Mouse (Mus musculus) kidney, embryonic 14.5 days (tissue): ENCODE results near the gene Gm14548. TPM values are rescaled to one million over a fixed set of nuclear protein-coding genes. Genes with fewer than 3 reads are reported as not detected.
"Not testable (repeated sequence)": the region's sequence is repeated elsewhere in the genome, so short reads cannot be mapped to it uniquely, and the experiment has no call there.

Source experiments
- ATAC-seq: fragments of 200-750 bp; cut with Nextera tagmentation; 2 replicates; pipeline ENCODE4 v1.8.0; 2017; ENCODE audit warnings: moderate number of reproducible peaks, mild to moderate bottlenecking, moderate TSS enrichment, moderate library complexity; ENCODE audit not compliant: low FRiP score, low TSS enrichment
- H3K27ac ChIP-seq: fragments of 300-500 bp; sonication (generic); 2 replicates; pipeline ENCODE4 v1.5.1; 2014; ENCODE audit warnings: low read depth, mild to moderate bottlenecking, low read length, moderate library complexity, mixed read lengths
- H3K27me3 ChIP-seq: fragments of 300-500 bp; sonication (generic); 2 replicates; pipeline ENCODE4 v1.6.1; 2014; ENCODE audit warnings: mild to moderate bottlenecking, low read length; ENCODE audit not compliant: control insufficient read depth, insufficient read depth
- H3K36me3 ChIP-seq: fragments of 300-500 bp; sonication (generic); 2 replicates; pipeline ENCODE4 v1.6.1; 2014; ENCODE audit warnings: low read length, mixed read lengths; ENCODE audit not compliant: control insufficient read depth, insufficient read depth
- H3K4me1 ChIP-seq: fragments of 300-500 bp; sonication (generic); 2 replicates; pipeline ENCODE4 v1.6.1; 2014; ENCODE audit warnings: low read length, mixed read lengths; ENCODE audit not compliant: control insufficient read depth, insufficient read depth
- H3K4me2 ChIP-seq: fragments of 300-500 bp; sonication (generic); replicated peaks from 2 replicates; pipeline ENCODE4 v1.6.1; 2014; ENCODE audit warnings: low read depth, mild to moderate bottlenecking, low read length
- H3K4me3 ChIP-seq: fragments of 300-500 bp; sonication (generic); 2 replicates; pipeline ENCODE4 v1.5.1; 2014; ENCODE audit warnings: mild to moderate bottlenecking, low read length
- H3K9ac ChIP-seq: fragments of 300-500 bp; sonication (generic); 2 replicates; pipeline ENCODE4 v1.6.1; 2014; ENCODE audit warnings: low read depth, mild to moderate bottlenecking, low read length, moderate library complexity
- H3K9me3 ChIP-seq: fragments of 300-500 bp; sonication (generic); 2 replicates; pipeline ENCODE4 v1.6.1; 2016; ENCODE audit warnings: low read length; ENCODE audit not compliant: control insufficient read depth
- WGBS: fragments of 180-500 bp; shearing (Covaris S2); extraction: QIAGEN DNeasy Blood & Tissue Kit; methylation state at CpG from one replicate; pipeline ENCODE4 v1.1.7; 2014; 5-methylcytosine and 5-hydroxymethylcytosine counted together
- polyA plus RNA-seq: library from polyadenylated mRNA; unstranded; fragments of >200 nt; fragmentation: Nextera tagmentation; extraction: Ambion mirVana; gene quantifications from 2 replicates; pipeline ENCODE4 v1.2.1, GENCODE M21; 2014

Gene Gm14548
- polyA plus RNA-seq, 1 experiment from 2014 or later: not detected

DNA sequence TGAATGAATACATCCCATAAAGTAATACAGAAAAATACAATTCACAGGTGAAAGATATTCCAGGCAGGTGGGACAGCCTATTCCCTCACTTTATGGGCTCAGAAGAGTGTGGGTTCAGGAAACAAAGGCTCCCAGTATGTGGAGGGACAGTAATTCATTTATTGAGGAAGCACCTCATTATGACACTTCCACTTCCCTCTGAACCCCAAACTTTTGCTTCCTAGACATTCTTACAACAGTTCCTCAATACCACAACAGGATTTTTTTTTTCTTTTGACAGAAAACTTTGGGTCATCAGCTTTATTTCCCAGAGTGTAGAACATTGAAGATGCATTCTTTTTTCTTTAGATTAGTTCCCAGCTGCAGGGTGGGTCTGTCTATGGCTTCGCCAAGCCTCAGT lies 60.1 kb downstream of the Gm14548 start:
- not testable (repeated sequence) for H3K27ac ChIP-seq, H3K9ac ChIP-seq, H3K4me1 ChIP-seq, H3K27me3 ChIP-seq, H3K36me3 ChIP-seq, ATAC-seq, H3K4me2 ChIP-seq, H3K4me3 ChIP-seq, H3K9me3 ChIP-seq
- no CpG with 5 or more reads among the region's 1 CpGs for WGBS

Other genes starting within 250 kb of the Gm14548 start
- 12.2 and 12.6 TPM in 2 replicates for gene Leng1, start 232.3 kb downstream of the Gm14548 start, polyA plus RNA-seq
- 18.0 and 19.9 TPM in 2 replicates for gene Tmc4, start 220.6 kb downstream of the Gm14548 start, polyA plus RNA-seq
- gene Tsen34, start 205.3 kb downstream of the Gm14548 start, polyA plus RNA-seq: 287 and 317 TPM in 2 replicates
- 32.0 and 45.0 TPM in 2 replicates for gene Mboat7, start 204.6 kb downstream of the Gm14548 start, polyA plus RNA-seq
- gene Rps9, start 194.1 kb downstream of the Gm14548 start, polyA plus RNA-seq: 1,617 and 1,895 TPM in 2 replicates
- 0.19 and 0.87 TPM in 2 replicates for gene Pirb, start 177.7 kb downstream of the Gm14548 start, polyA plus RNA-seq
- not detected in 2 replicates for gene Gm15448, start 72.4 kb downstream of the Gm14548 start, polyA plus RNA-seq
- gene Pira2, start 53.1 kb downstream of the Gm14548 start, polyA plus RNA-seq: 0.09 TPM in 1 of 2 replicates, not detected in the other
- not detected in 2 replicates for gene Lilra6, start 17.4 kb upstream of the Gm14548 start, polyA plus RNA-seq
- 0.63 and 1.4 TPM in 2 replicates for gene Lair1, start 165.1 kb upstream of the Gm14548 start, polyA plus RNA-seq
- gene Ttyh1, start 221.3 kb upstream of the Gm14548 start, polyA plus RNA-seq: 1.2 and 1.5 TPM in 2 replicates
- 45.0 and 48.7 TPM in 2 replicates for gene Leng8, start 238.9 kb upstream of the Gm14548 start, polyA plus RNA-seq